ENCODE assay signal across 9 mouse cellular contexts in genomic region chr11:101604531-101605453, GRCm38 (mm10). TPM values are rescaled to one million over a fixed set of nuclear protein-coding genes. Genes with fewer than 3 reads are reported as not detected.
DNase-seq lines count a peak whose midpoint lies in the region; ATAC-seq lines count a peak whose summit lies in the region.
"Not testable (repeated sequence)": the region's sequence is repeated elsewhere in the genome, so short reads cannot be mapped to it uniquely, and the experiment has no call there.
"Had no signal": no experiment of that assay in that cellular context is flagged by ENCODE, and none has a peak within 500 bp of the region (broad histone marks: within the 10 kb centered on the region; RNA-seq: fewer than 3 reads in every experiment).

No protein-coding gene starts in this region.

- DNase-seq in gastrocnemius, postnatal 25 days: peak; percentile 44
- peak; percentile 86 for DNase-seq in induced T-regulatory cell, adult 2 months (ENCODE audit: low read depth)
- DNase-seq in left cerebral cortex, postnatal 4 days: peak; percentile 73
- DNase-seq in mesoderm, embryonic 11.5 days (ENCODE audit: low read depth, low spot score): peak; percentile 85
- peak; percentile 45 for DNase-seq in right cerebral cortex, postnatal 14 days
- peak; percentile 62 to 75 for DNase-seq in urinary bladder, postnatal 36 days (ENCODE audit: low spot score in 2 of 2)

- peak; percentile 71 for ATAC-seq in activated CD4-positive, CD25-positive, alpha-beta regulatory T cell, adult 4 months
- ATAC-seq in common myeloid progenitor, adult 5-6 weeks (replicated peaks; ENCODE audit: low read depth, poor library complexity, severe bottlenecking): peak; percentile 90

- intact Hi-C loops in left cerebral cortex, postnatal 4 days (cut with DNase I): not testable (repeated sequence)

RNA-seq across cellular contexts. Expression of gene Gm11634, which starts 5.7 kb away (rescaled TPM):
- not detected for polyA plus RNA-seq in activated CD4-positive, CD25-positive, alpha-beta regulatory T cell, adult 4 months (2017; shearing (Covaris generic))
- total RNA-seq in common myeloid progenitor, adult 5-6 weeks (2017): not detected in 2 replicates
- not detected for total RNA-seq in gastrocnemius, postnatal 25 days (2021)
- total RNA-seq in left cerebral cortex, postnatal 4 days (2021): not detected
- total RNA-seq: left cerebral cortex, adult 8-10 months had no signal

RNA-seq across cellular contexts. Expression of gene Rdm1, which starts 22.2 kb away (rescaled TPM):
- 100 to 1,000 TPM in 1 of 2 experiments, 10 to 100 TPM in 1; 65.1 to 101 TPM for polyA plus RNA-seq in activated CD4-positive, CD25-positive, alpha-beta regulatory T cell, adult 4 months (2017; shearing (Covaris generic))
- total RNA-seq in common myeloid progenitor, adult 5-6 weeks (2017): 11.0 and 14.9 TPM in 2 replicates
- 10 to 100 TPM; 21.6 to 25.0 TPM for total RNA-seq in gastrocnemius, postnatal 25 days (2021)
- 1 to 10 TPM; 4.5 to 4.7 TPM for total RNA-seq in left cerebral cortex, postnatal 4 days (2021)

RNA-seq across cellular contexts. Expression of gene Tmem106a, which starts 22.8 kb away (rescaled TPM):
- 10 to 100 TPM; 13.4 to 13.6 TPM for polyA plus RNA-seq in activated CD4-positive, CD25-positive, alpha-beta regulatory T cell, adult 4 months (2017; shearing (Covaris generic))
- total RNA-seq in common myeloid progenitor, adult 5-6 weeks (2017): 0.50 and 2.9 TPM in 2 replicates
- 1 to 10 TPM; 1.1 to 2.5 TPM for total RNA-seq in gastrocnemius, postnatal 25 days (2021)
- total RNA-seq in left cerebral cortex, postnatal 4 days (2021): 1 to 10 TPM; 1.5 to 3.5 TPM

RNA-seq across cellular contexts. Expression of gene Nbr1, which starts 52.8 kb away (rescaled TPM):
- 10 to 100 TPM; 42.3 to 84.0 TPM for polyA plus RNA-seq in activated CD4-positive, CD25-positive, alpha-beta regulatory T cell, adult 4 months (2017; shearing (Covaris generic))
- 47.1 and 61.9 TPM in 2 replicates for total RNA-seq in common myeloid progenitor, adult 5-6 weeks (2017)
- total RNA-seq in gastrocnemius, postnatal 25 days (2021): 10 to 100 TPM; 65.0 to 67.8 TPM
- 100 to 1,000 TPM; 109 to 157 TPM for total RNA-seq in left cerebral cortex, postnatal 4 days (2021)

RNA-seq across cellular contexts. Expression of gene Brca1, which starts 53.0 kb away (rescaled TPM):
- polyA plus RNA-seq in activated CD4-positive, CD25-positive, alpha-beta regulatory T cell, adult 4 months (2017; shearing (Covaris generic)): 1 to 10 TPM; 5.4 to 5.8 TPM
- 43.0 and 49.1 TPM in 2 replicates for total RNA-seq in common myeloid progenitor, adult 5-6 weeks (2017)
- total RNA-seq in gastrocnemius, postnatal 25 days (2021): under 1 TPM; 0.26 to 0.94 TPM
- total RNA-seq in left cerebral cortex, postnatal 4 days (2021): 1 to 10 TPM; 2.8 to 3.3 TPM

Comparison
In these comparisons a context has a peak if more than half of its experiments do, and no peak if none do; other contexts are left out.
1. Peak in every context shown above with its lines: DNase-seq and ATAC-seq.